Mouse (Mus musculus) lung, adult 2 months (tissue): Measurements from ENCODE around the gene Sidt1.

ENCODE experiments used
- CTCF ChIP-seq: fragments of 200-500 bp; IDR thresholded peaks from 2 replicates; pipeline ENCODE4 v1.5.1; 2011; ENCODE audit warnings: mild to moderate bottlenecking, low read length, control low read depth; ENCODE audit not compliant: insufficient read depth
- POLR2A ChIP-seq: fragments of 200-500 bp; IDR thresholded peaks from 2 replicates; pipeline ENCODE4 v1.6.1; 2011; ENCODE audit warnings: low read depth, mild to moderate bottlenecking, control low read depth, low read length, borderline replicate concordance; ENCODE audit errors: extremely low read depth

DNA sequence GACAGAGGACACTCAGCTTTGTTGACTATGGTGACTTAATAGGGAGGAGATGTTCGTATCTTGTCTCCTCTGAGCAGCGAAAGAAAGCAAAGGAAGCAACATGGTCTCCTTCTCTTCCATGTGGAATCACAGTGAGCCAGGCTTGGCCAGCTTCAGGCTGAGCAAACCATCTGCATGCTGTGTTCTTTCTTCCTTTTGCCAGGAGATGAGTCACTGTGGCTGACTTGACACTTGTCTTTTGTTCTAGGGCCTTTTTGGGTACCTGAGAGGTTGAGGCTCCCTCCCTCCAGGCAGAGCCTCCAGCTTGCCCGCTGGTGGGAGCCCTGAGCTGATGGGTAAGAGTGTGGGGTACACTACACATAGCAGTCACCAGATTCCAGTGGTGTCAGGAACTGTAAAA is 95.2 kb downstream of the Sidt1 start:
- TF ChIP-seq CTCF (no peak), POLR2A (no peak)
